Mouse (Mus musculus): ENCODE data around the gene Map2k1.
A peak's percentile ranks its signal among the peaks of the same experiment; 100 is the strongest.

The Map2k1 gene

GRCm38 (mm10) chr9:64139879-64140278 lies 113.6 kb downstream of the Map2k1 start:
- no peak for DNase-seq (ENCODE audit: low spot score)

GRCm38 (mm10) chr9:64138896-64139295 lies 114.5 kb downstream of the Map2k1 start:
- peak; percentile 73 for DNase-seq (ENCODE audit: low spot score)

Data from layer of hippocampus, adult 11-12 months (tissue).